Mouse (Mus musculus): ENCODE measurements around the gene Gstm4. TPM values are rescaled to one million over a fixed set of nuclear protein-coding genes. Genes with fewer than 3 reads are reported as not detected.
A peak's percentile ranks its signal among the peaks of the same experiment; 100 is the strongest.

The Gstm4 gene
- polyA plus RNA-seq, 1 experiment from 2014 or later: 29.6 TPM

- no peak overlapping the region for H3K27ac ChIP-seq (ENCODE audit: low read length)
- no peak for ATAC-seq (ENCODE audit: insufficient read depth, low FRiP score)
- no peaks in the 10 kb centered on the region for H3K4me1 ChIP-seq (ENCODE audit: control insufficient read depth, insufficient read depth, low read length)
- 76% methylated on average over 8 of the region's 8 CpGs for WGBS
- no peaks in the 10 kb centered on the region for H3K36me3 ChIP-seq (ENCODE audit: control insufficient read depth, insufficient read depth, low read length)
- no peaks in the 10 kb centered on the region for H3K27me3 ChIP-seq (ENCODE audit: control insufficient read depth, insufficient read depth, low read length)
- H3K9ac ChIP-seq (ENCODE audit: low read length): no peak overlapping the region
- H3K4me2 ChIP-seq (ENCODE audit: low read depth, low read length): no peak overlapping the region
- H3K9me3 ChIP-seq (replicated peaks; ENCODE audit: control insufficient read depth, low read length): no peaks in the 10 kb centered on the region
- no peak overlapping the region for H3K4me3 ChIP-seq (replicated peaks; ENCODE audit: low read length)
Measured at GRCm38 (mm10) chr3:108062648-108063047, 18.0 kb upstream of the Gstm4 start.

GRCm38 (mm10) chr3:108061420-108061819, 16.7 kb upstream of the Gstm4 start:
- no peaks in the 10 kb centered on the region for H3K4me1 ChIP-seq (ENCODE audit: control insufficient read depth, insufficient read depth, low read length)
- ATAC-seq (ENCODE audit: insufficient read depth, low FRiP score): 0 out of 2 replicates have a peak, but pooled peaks have one; percentile 18
- H3K9me3 ChIP-seq (replicated peaks; ENCODE audit: control insufficient read depth, low read length): no peaks in the 10 kb centered on the region
- no peak overlapping the region for H3K4me3 ChIP-seq (replicated peaks; ENCODE audit: low read length)
- peak overlapping the region; percentile 35 for H3K4me2 ChIP-seq (ENCODE audit: low read depth, low read length)
- H3K36me3 ChIP-seq (ENCODE audit: control insufficient read depth, insufficient read depth, low read length): no peaks in the 10 kb centered on the region
- H3K9ac ChIP-seq (ENCODE audit: low read length): 0 out of 2 replicates have a peak overlapping the region, but pooled peaks have one; percentile 31
- H3K27me3 ChIP-seq (ENCODE audit: control insufficient read depth, insufficient read depth, low read length): no peaks in the 10 kb centered on the region
- 15% methylated on average over 7 of the region's 7 CpGs for WGBS
- no peak overlapping the region for H3K27ac ChIP-seq (ENCODE audit: low read length)

- no peak overlapping the region for H3K4me2 ChIP-seq (ENCODE audit: low read depth, low read length)
- H3K4me3 ChIP-seq (replicated peaks; ENCODE audit: low read length): no peak overlapping the region
- no peak for ATAC-seq (ENCODE audit: insufficient read depth, low FRiP score)
- H3K9ac ChIP-seq (ENCODE audit: low read length): no peak overlapping the region
- no peaks in the 10 kb centered on the region for H3K36me3 ChIP-seq (ENCODE audit: control insufficient read depth, insufficient read depth, low read length)
- no peaks in the 10 kb centered on the region for H3K9me3 ChIP-seq (replicated peaks; ENCODE audit: control insufficient read depth, low read length)
- H3K4me1 ChIP-seq (ENCODE audit: control insufficient read depth, insufficient read depth, low read length): no peaks in the 10 kb centered on the region
- WGBS: 88% methylated on average over 5 of the region's 5 CpGs
- no peak overlapping the region for H3K27ac ChIP-seq (ENCODE audit: low read length)
- no peaks in the 10 kb centered on the region for H3K27me3 ChIP-seq (ENCODE audit: control insufficient read depth, insufficient read depth, low read length)
Measured at GRCm38 (mm10) chr3:108050493-108050892, 5.8 kb upstream of the Gstm4 start.

- no peak for ATAC-seq (ENCODE audit: insufficient read depth, low FRiP score)
- Histone ChIP-seq H3K4me1 (ENCODE audit: control insufficient read depth, insufficient read depth, low read length) (peaks cover 10% of the 10 kb centered on the region; the same call in 1 of the 2 replicates), H3K4me2 (ENCODE audit: low read depth, low read length) (no peak overlapping the region), H3K27ac (ENCODE audit: low read length) (no peak overlapping the region), H3K9me3 (replicated peaks; ENCODE audit: control insufficient read depth, low read length) (no peaks in the 10 kb centered on the region), H3K36me3 (ENCODE audit: control insufficient read depth, insufficient read depth, low read length) (no peaks in the 10 kb centered on the region), H3K27me3 (ENCODE audit: control insufficient read depth, insufficient read depth, low read length) (no peaks in the 10 kb centered on the region), H3K9ac (ENCODE audit: low read length) (no peak overlapping the region), H3K4me3 (replicated peaks; ENCODE audit: low read length) (no peak overlapping the region)
- 53% methylated on average over 3 of the region's 3 CpGs for WGBS
Measured at GRCm38 (mm10) chr3:108048306-108048705, 3.6 kb upstream of the Gstm4 start.

GRCm38 (mm10) chr3:108046944-108047655, 2.4 kb upstream of the Gstm4 start:
- H3K4me1 ChIP-seq (ENCODE audit: control insufficient read depth, insufficient read depth, low read length): peaks cover 10% of the 10 kb centered on the region; the same call in 1 of the 2 replicates
- no peak for ATAC-seq (ENCODE audit: insufficient read depth, low FRiP score)
- 77% methylated on average over 2 of the region's 2 CpGs for WGBS

GRCm38 (mm10) chr3:108033156-108033555, 11.5 kb downstream of the Gstm4 start:
- Histone ChIP-seq H3K4me3 (replicated peaks; ENCODE audit: low read length) (no peak overlapping the region), H3K4me1 (ENCODE audit: control insufficient read depth, insufficient read depth, low read length) (no peaks in the 10 kb centered on the region), H3K36me3 (ENCODE audit: control insufficient read depth, insufficient read depth, low read length) (no peaks in the 10 kb centered on the region), H3K27ac (ENCODE audit: low read length) (no peak overlapping the region), H3K9me3 (replicated peaks; ENCODE audit: control insufficient read depth, low read length) (no peaks in the 10 kb centered on the region), H3K27me3 (ENCODE audit: control insufficient read depth, insufficient read depth, low read length) (no peaks in the 10 kb centered on the region), H3K9ac (ENCODE audit: low read length) (no peak overlapping the region), H3K4me2 (ENCODE audit: low read depth, low read length) (no peak overlapping the region)
- ATAC-seq (ENCODE audit: insufficient read depth, low FRiP score): no peak
- WGBS: 49% methylated on average over 5 of the region's 5 CpGs

More at GRCm38 (mm10) chr3:108046944-108047655, 2.4 kb upstream of the Gstm4 start:
- H3K27ac ChIP-seq (ENCODE audit: low read length): no peak overlapping the region
- no peaks in the 10 kb centered on the region for H3K36me3 ChIP-seq (ENCODE audit: control insufficient read depth, insufficient read depth, low read length)
- no peak overlapping the region for H3K9ac ChIP-seq (ENCODE audit: low read length)
- no peaks in the 10 kb centered on the region for H3K27me3 ChIP-seq (ENCODE audit: control insufficient read depth, insufficient read depth, low read length)
- no peaks in the 10 kb centered on the region for H3K9me3 ChIP-seq (replicated peaks; ENCODE audit: control insufficient read depth, low read length)
- no peak overlapping the region for H3K4me3 ChIP-seq (replicated peaks; ENCODE audit: low read length)
- no peak overlapping the region for H3K4me2 ChIP-seq (ENCODE audit: low read depth, low read length)

GRCm38 (mm10) chr3:108032113-108032512, 12.6 kb downstream of the Gstm4 start:
- Histone ChIP-seq H3K27me3 (ENCODE audit: control insufficient read depth, insufficient read depth, low read length) (no peaks in the 10 kb centered on the region), H3K36me3 (ENCODE audit: control insufficient read depth, insufficient read depth, low read length) (no peaks in the 10 kb centered on the region), H3K9ac (ENCODE audit: low read length) (no peak overlapping the region), H3K4me2 (ENCODE audit: low read depth, low read length) (no peak overlapping the region), H3K4me3 (replicated peaks; ENCODE audit: low read length) (no peak overlapping the region), H3K9me3 (replicated peaks; ENCODE audit: control insufficient read depth, low read length) (no peaks in the 10 kb centered on the region), H3K4me1 (ENCODE audit: control insufficient read depth, insufficient read depth, low read length) (no peaks in the 10 kb centered on the region), H3K27ac (ENCODE audit: low read length) (no peak overlapping the region)
- no peak for ATAC-seq (ENCODE audit: insufficient read depth, low FRiP score)

- Histone ChIP-seq H3K9ac (ENCODE audit: low read length) (no peak overlapping the region), H3K4me1 (ENCODE audit: control insufficient read depth, insufficient read depth, low read length) (no peaks in the 10 kb centered on the region), H3K36me3 (ENCODE audit: control insufficient read depth, insufficient read depth, low read length) (no peaks in the 10 kb centered on the region), H3K27ac (ENCODE audit: low read length) (no peak overlapping the region), H3K27me3 (ENCODE audit: control insufficient read depth, insufficient read depth, low read length) (no peaks in the 10 kb centered on the region), H3K4me3 (replicated peaks; ENCODE audit: low read length) (no peak overlapping the region), H3K9me3 (replicated peaks; ENCODE audit: control insufficient read depth, low read length) (no peaks in the 10 kb centered on the region), H3K4me2 (ENCODE audit: low read depth, low read length) (no peak overlapping the region)
- 88% methylated on average over 4 of the region's 4 CpGs for WGBS
- ATAC-seq (ENCODE audit: insufficient read depth, low FRiP score): no peak
Measured at GRCm38 (mm10) chr3:108028641-108029365, 15.9 kb downstream of the Gstm4 start.

- Histone ChIP-seq H3K4me3 (replicated peaks; ENCODE audit: low read length) (no peak overlapping the region), H3K27me3 (ENCODE audit: control insufficient read depth, insufficient read depth, low read length) (no peaks in the 10 kb centered on the region), H3K9ac (ENCODE audit: low read length) (no peak overlapping the region), H3K4me1 (ENCODE audit: control insufficient read depth, insufficient read depth, low read length) (peaks cover 5% of the 10 kb centered on the region; the same call in 1 of the 2 replicates), H3K36me3 (ENCODE audit: control insufficient read depth, insufficient read depth, low read length) (no peaks in the 10 kb centered on the region), H3K27ac (ENCODE audit: low read length) (0 out of 2 replicates have a peak overlapping the region, but pooled peaks have one; percentile 4), H3K9me3 (replicated peaks; ENCODE audit: control insufficient read depth, low read length) (no peaks in the 10 kb centered on the region), H3K4me2 (ENCODE audit: low read depth, low read length) (no peak overlapping the region)
- ATAC-seq (ENCODE audit: insufficient read depth, low FRiP score): peak; percentile 71; the same call in 1 of the 2 replicates
- WGBS: 59% methylated on average over 1 of the region's 1 CpGs
Measured at GRCm38 (mm10) chr3:108026597-108026996, 18.1 kb downstream of the Gstm4 start.

Data from stomach, embryonic 16.5 days (tissue).